Mouse (Mus musculus) heart, adult 2 months (tissue): ENCODE measurements at regions not wholly inside any gene's neighbourhood (a gene's known extent, or its start where the extent isn't known, plus 50 kb on each side); places are given as distances from the start of the nearest gene placed in this dataset.

Experiments used
- CTCF ChIP-seq: fragments of 200-600 bp; IDR thresholded peaks from 2 replicates; pipeline ENCODE4 v1.8.1; 2022; ENCODE audit warnings: antibody characterized with exemption, mild to moderate bottlenecking, moderate library complexity
- EP300 ChIP-seq: fragments of 200-500 bp; IDR thresholded peaks from 2 replicates; pipeline ENCODE4 v1.6.1; 2011; ENCODE audit warnings: low read depth, low read length, control low read depth; ENCODE audit not compliant: insufficient read depth
- POLR2A ChIP-seq: fragments of 200-500 bp; IDR thresholded peaks from 2 replicates; pipeline ENCODE4 v1.6.1; 2011; ENCODE audit warnings: mild to moderate bottlenecking, low read depth, low read length, control low read depth; ENCODE audit not compliant: insufficient read depth

- TF ChIP-seq POLR2A (no peak), CTCF (no peak), EP300 (no peak)
Observed at GRCm38 (mm10) chr15:48860627-48861026, 5024.1 kb upstream of the Gm7489 start.
